Mouse (Mus musculus) embryonic facial prominence, embryonic 11.5 days (tissue): ENCODE results near the gene Sult2a7. TPM values are rescaled to one million over a fixed set of nuclear protein-coding genes. Genes with fewer than 3 reads are reported as not detected.

Experiments used
- ATAC-seq: fragments of 200-750 bp; cut with Nextera tagmentation; replicated peaks from 2 replicates; pipeline ENCODE4 v1.8.0; 2017; ENCODE audit warnings: low read depth; ENCODE audit not compliant: insufficient number of reproducible peaks, low FRiP score, low TSS enrichment
- DNase-seq: peaks from one replicate; pipeline ENCODE4 v3.0.0-alpha.2; 2015; ENCODE audit warnings: low spot score
- H3K27ac ChIP-seq: fragments of 300-500 bp; sonication (generic); replicated peaks from 2 replicates; pipeline ENCODE4 v1.5.1; 2014; ENCODE audit warnings: mild to moderate bottlenecking, low read depth, low read length, control low read depth
- H3K27me3 ChIP-seq: fragments of 300-500 bp; sonication (generic); 2 replicates; pipeline ENCODE4 v1.6.1; 2014; ENCODE audit warnings: mild to moderate bottlenecking, low read length, moderate library complexity, mixed read lengths; ENCODE audit not compliant: control insufficient read depth, insufficient read depth
- H3K36me3 ChIP-seq: fragments of 300-500 bp; sonication (generic); replicated peaks from 2 replicates; pipeline ENCODE4 v1.6.1; 2014; ENCODE audit warnings: low read depth, mild to moderate bottlenecking, low read length, moderate library complexity, mixed read lengths; ENCODE audit not compliant: control insufficient read depth, insufficient read depth
- H3K4me1 ChIP-seq: fragments of 300-500 bp; sonication (generic); 2 replicates; pipeline ENCODE4 v1.6.1; 2014; ENCODE audit warnings: low read length, mixed read lengths; ENCODE audit not compliant: control insufficient read depth, insufficient read depth
- H3K4me2 ChIP-seq: fragments of 300-500 bp; sonication (generic); 2 replicates; pipeline ENCODE4 v1.6.1; 2014; ENCODE audit warnings: low read depth, mild to moderate bottlenecking, control low read depth, low read length, moderate library complexity
- H3K4me3 ChIP-seq: fragments of 300-500 bp; sonication (generic); 2 replicates; pipeline ENCODE4 v1.5.1; 2014; ENCODE audit warnings: low read depth, low read length, control low read depth
- H3K9ac ChIP-seq: fragments of 300-500 bp; sonication (generic); replicated peaks from 2 replicates; pipeline ENCODE4 v1.6.1; 2014; ENCODE audit warnings: mild to moderate bottlenecking, control low read depth, low read length
- H3K9me3 ChIP-seq: fragments of 300-500 bp; sonication (generic); replicated peaks from 2 replicates; pipeline ENCODE4 v1.6.1; 2016; ENCODE audit warnings: mild to moderate bottlenecking, low read length, inconsistent platforms, mixed read lengths; ENCODE audit not compliant: control insufficient read depth
- WGBS: fragments of 180-500 bp; shearing (Covaris S2); extraction: QIAGEN DNeasy Blood & Tissue Kit; methylation state at CpG from one replicate; pipeline ENCODE4 v1.1.7; 2014; 5-methylcytosine and 5-hydroxymethylcytosine counted together
- polyA plus RNA-seq: library from polyadenylated mRNA; unstranded; fragments of >200 nt; fragmentation: Nextera tagmentation; extraction: Ambion mirVana; gene quantifications from 2 replicates; pipeline ENCODE4 v1.2.1, GENCODE M21; 2014

Sult2a7 gene
- polyA plus RNA-seq, 1 experiment from 2014 or later = not detected

GRCm38 (mm10) chr7:14438029-14438428 is 56.0 kb downstream of the Sult2a7 start:
- Histone ChIP-seq H3K27ac (no peak overlapping the region), H3K36me3 (no peaks in the 10 kb centered on the region), H3K4me1 (no peaks in the 10 kb centered on the region), H3K4me2 (no peak overlapping the region), H3K9ac (no peak overlapping the region), H3K27me3 (no peaks in the 10 kb centered on the region), H3K9me3 (peaks cover 3% of the 10 kb centered on the region; the same call in 1 of the 2 replicates), H3K4me3 (no peak overlapping the region)
- no peak for DNase-seq
- 84% methylated on average over 2 of the region's 2 CpGs for WGBS
- no peak for ATAC-seq

Other genes starting within 250 kb of the Sult2a7 start
- gene Sult2a6, start 239.4 kb downstream of the Sult2a7 start, polyA plus RNA-seq = not detected in 2 replicates
- not detected in 2 replicates for gene Obox8, start 160.7 kb downstream of the Sult2a7 start, polyA plus RNA-seq
- not detected in 2 replicates for gene Sult2a8, start 47.5 kb downstream of the Sult2a7 start, polyA plus RNA-seq
- 0.14 TPM in 2 replicates for gene Vmn1r90, start 69.3 kb upstream of the Sult2a7 start, polyA plus RNA-seq
- gene Obox7, start 165.3 kb upstream of the Sult2a7 start, polyA plus RNA-seq = not detected in 2 replicates